Mouse (Mus musculus) neural tube, embryonic 13.5 days (tissue): Measurements from ENCODE around the gene Mxd3. TPM values are rescaled to one million over a fixed set of nuclear protein-coding genes. Genes with fewer than 3 reads are reported as not detected.

Experiments used
- ATAC-seq: fragments of 200-750 bp; cut with Nextera tagmentation; 2 replicates; pipeline ENCODE4 v1.8.0; 2017; ENCODE audit warnings: low read depth, mild to moderate bottlenecking, moderate TSS enrichment, moderate library complexity
- H3K27ac ChIP-seq: fragments of 300-500 bp; sonication (generic); replicated peaks from 2 replicates; pipeline ENCODE4 v1.5.1; 2015; ENCODE audit warnings: moderate library complexity, mild to moderate bottlenecking, inconsistent platforms
- H3K27me3 ChIP-seq: fragments of 300-500 bp; sonication (generic); 2 replicates; pipeline ENCODE4 v1.6.1; 2015; ENCODE audit warnings: mild to moderate bottlenecking, inconsistent platforms
- H3K36me3 ChIP-seq: fragments of 300-500 bp; sonication (generic); 2 replicates; pipeline ENCODE4 v1.6.1; 2015; ENCODE audit warnings: mild to moderate bottlenecking, inconsistent platforms
- H3K4me1 ChIP-seq: fragments of 300-500 bp; sonication (generic); replicated peaks from 2 replicates; pipeline ENCODE4 v1.6.1; 2015; ENCODE audit warnings: inconsistent platforms
- H3K4me2 ChIP-seq: fragments of 300-500 bp; sonication (generic); 2 replicates; pipeline ENCODE4 v1.6.1; 2015; ENCODE audit warnings: inconsistent platforms, mild to moderate bottlenecking, moderate library complexity
- H3K4me3 ChIP-seq: fragments of 300-500 bp; sonication (generic); 2 replicates; pipeline ENCODE4 v1.5.1; 2015; ENCODE audit warnings: mild to moderate bottlenecking, inconsistent platforms
- H3K9ac ChIP-seq: fragments of 300-500 bp; sonication (generic); 2 replicates; pipeline ENCODE4 v1.6.1; 2015; ENCODE audit warnings: moderate library complexity, mild to moderate bottlenecking, inconsistent platforms
- H3K9me3 ChIP-seq: fragments of 300-500 bp; sonication (generic); 2 replicates; pipeline ENCODE4 v1.6.1; 2016; ENCODE audit warnings: inconsistent platforms
- WGBS: fragments of 180-500 bp; shearing (Covaris S2); methylation state at CpG from one replicate; pipeline ENCODE4 v1.1.7; 2015; 5-methylcytosine and 5-hydroxymethylcytosine counted together
- polyA plus RNA-seq: library from polyadenylated mRNA; unstranded; fragments of >200 nt; fragmentation: Nextera tagmentation; extraction: Ambion mirVana; gene quantifications from 2 replicates; pipeline ENCODE4 v1.2.1, GENCODE M21; 2015

Mxd3 gene
- polyA plus RNA-seq, 1 experiment from 2014 or later: 9.7 TPM

DNA sequence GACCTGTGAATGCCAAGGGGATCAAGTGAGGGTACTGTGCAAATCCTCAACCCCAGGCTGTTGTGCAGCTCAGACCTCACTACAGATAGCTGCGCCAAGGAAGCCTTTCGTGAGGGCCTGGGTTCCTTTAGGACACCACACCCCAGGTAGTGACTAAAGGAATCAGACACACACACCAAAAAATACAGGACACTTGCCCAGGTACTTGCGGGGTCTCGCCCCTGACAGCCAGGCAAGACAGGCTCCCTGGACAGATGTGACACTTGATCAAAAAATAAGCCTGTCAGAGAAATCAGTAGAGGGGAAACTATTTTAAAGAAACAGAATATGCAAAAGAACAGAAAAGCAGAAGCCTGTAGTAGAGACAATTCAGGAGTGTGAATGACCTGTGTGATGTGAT is 982 bp downstream of the Mxd3 start:
- Histone ChIP-seq H3K4me2 (peak overlapping the region; percentile 92), H3K4me3 (peak overlapping the region; percentile 65), H3K36me3 (peaks cover 25% of the 10 kb centered on the region), H3K4me1 (peaks cover 44% of the 10 kb centered on the region), H3K27me3 (no peaks in the 10 kb centered on the region), H3K27ac (no peak overlapping the region), H3K9me3 (no peaks in the 10 kb centered on the region), H3K9ac (peak overlapping the region; percentile 68)
- 82% methylated on average over 4 of the region's 4 CpGs for WGBS
- ATAC-seq: no peak

DNA sequence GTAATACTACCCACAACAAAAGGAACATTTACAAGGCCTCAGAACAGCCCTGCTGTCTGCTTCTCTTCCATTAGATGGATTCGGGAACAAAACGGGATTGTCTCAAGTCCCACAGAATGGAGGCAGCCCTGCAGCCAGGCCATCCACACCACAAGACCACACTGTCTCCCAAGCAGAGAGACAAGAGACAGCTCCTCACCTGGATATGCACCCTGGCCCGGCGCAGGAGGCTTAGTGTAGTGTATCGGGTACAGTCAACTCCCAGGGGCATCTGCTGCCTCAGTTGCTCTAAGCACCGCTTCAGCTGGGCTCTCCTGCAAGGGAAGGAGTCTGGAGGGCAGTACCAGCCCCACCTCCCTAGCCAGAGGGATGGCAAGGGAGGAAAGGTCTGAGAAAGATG is 1.5 kb downstream of the Mxd3 start:
- Histone ChIP-seq H3K4me2 (peak overlapping the region; percentile 92), H3K4me1 (peaks cover 48% of the 10 kb centered on the region), H3K9me3 (no peaks in the 10 kb centered on the region), H3K9ac (no peak overlapping the region; the same call in 1 of the 2 replicates), H3K27me3 (no peaks in the 10 kb centered on the region), H3K36me3 (peaks cover 29% of the 10 kb centered on the region), H3K27ac (no peak overlapping the region), H3K4me3 (peak overlapping the region; percentile 65; the same call in 1 of the 2 replicates)
- 84% methylated on average over 6 of the region's 6 CpGs for WGBS
- ATAC-seq: no peak

GRCm38 (mm10) chr13:55327633-55328032 is 2.0 kb downstream of the Mxd3 start:
- H3K4me3 ChIP-seq: no peak overlapping the region
- peak overlapping the region; percentile 50; the same call in 1 of the 2 replicates for H3K9ac ChIP-seq
- H3K4me1 ChIP-seq: peaks cover 54% of the 10 kb centered on the region
- peak; percentile 11; the same call in 1 of the 2 replicates for ATAC-seq
- H3K27ac ChIP-seq: peak overlapping the region; percentile 52
- no peaks in the 10 kb centered on the region for H3K9me3 ChIP-seq
- 40% methylated on average over 8 of the region's 8 CpGs for WGBS
- H3K27me3 ChIP-seq: no peaks in the 10 kb centered on the region
- H3K36me3 ChIP-seq: peaks cover 29% of the 10 kb centered on the region
- peak overlapping the region; percentile 92 for H3K4me2 ChIP-seq

DNA sequence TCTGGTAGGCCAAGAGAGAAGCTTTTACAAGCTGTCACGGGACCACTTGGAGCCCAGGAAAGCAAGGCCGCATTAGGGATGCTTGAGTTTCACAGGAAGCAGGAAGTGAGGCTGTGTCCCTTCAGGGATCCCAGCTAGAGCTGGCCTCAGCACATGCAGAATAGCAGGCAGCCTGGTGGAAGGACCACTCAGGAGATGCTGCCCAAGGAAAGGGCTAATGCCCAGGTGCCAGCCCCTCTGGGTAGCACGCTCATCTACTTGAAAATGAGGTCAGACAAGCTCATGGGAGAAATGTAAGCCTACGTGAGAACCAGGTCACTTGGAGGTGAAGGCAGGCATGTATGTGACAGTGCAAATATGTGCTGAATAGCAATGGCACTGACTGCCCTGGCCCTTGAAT is 2.5 kb downstream of the Mxd3 start:
- Histone ChIP-seq H3K27ac (peak overlapping the region; percentile 52), H3K36me3 (peaks cover 29% of the 10 kb centered on the region), H3K9me3 (no peaks in the 10 kb centered on the region), H3K4me1 (peaks cover 56% of the 10 kb centered on the region), H3K4me3 (no peak overlapping the region), H3K9ac (peak overlapping the region; percentile 50), H3K27me3 (no peaks in the 10 kb centered on the region), H3K4me2 (peak overlapping the region; percentile 15)
- 54% methylated on average over 4 of the region's 4 CpGs for WGBS
- ATAC-seq: 0 out of 2 replicates have a peak, but pooled peaks have one; percentile 0

DNA sequence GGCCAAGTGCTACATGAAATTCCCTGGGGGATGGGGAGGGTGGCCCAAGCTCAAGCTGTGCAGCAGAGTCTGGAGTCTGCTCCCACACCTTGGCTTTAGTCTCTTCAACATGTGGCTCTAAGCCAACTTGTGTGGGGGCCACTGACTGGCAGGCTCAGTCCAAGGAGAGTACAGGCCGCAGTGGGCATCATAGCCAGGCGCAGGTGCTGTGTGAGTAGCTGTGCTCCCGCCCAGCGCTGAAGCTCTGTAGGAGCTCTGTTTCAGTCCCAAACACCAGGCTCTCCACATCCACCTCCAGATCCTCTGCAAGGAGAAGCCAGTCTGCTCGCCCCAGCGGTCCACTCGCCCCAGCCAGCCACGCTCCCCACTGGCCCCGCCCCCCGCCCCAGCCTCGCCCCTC is 4.0 kb downstream of the Mxd3 start:
- WGBS: 91% methylated on average over 11 of the region's 11 CpGs
- Histone ChIP-seq H3K9ac (no peak overlapping the region), H3K9me3 (no peaks in the 10 kb centered on the region), H3K4me3 (no peak overlapping the region), H3K4me2 (no peak overlapping the region), H3K27me3 (no peaks in the 10 kb centered on the region), H3K4me1 (peaks cover 58% of the 10 kb centered on the region), H3K27ac (no peak overlapping the region), H3K36me3 (peaks cover 29% of the 10 kb centered on the region)
- no peak for ATAC-seq

GRCm38 (mm10) chr13:55322130-55322825 is 7.3 kb downstream of the Mxd3 start:
- ATAC-seq: no peak
- H3K9me3 ChIP-seq: no peaks in the 10 kb centered on the region
- peak overlapping the region; percentile 91 for H3K4me2 ChIP-seq
- no peaks in the 10 kb centered on the region for H3K27me3 ChIP-seq
- H3K4me3 ChIP-seq: peak overlapping the region; percentile 98
- peak overlapping the region; percentile 96 for H3K9ac ChIP-seq
- WGBS: 2% methylated on average over 31 of the region's 31 CpGs
- H3K27ac ChIP-seq: peak overlapping the region; percentile 70
- peaks cover 60% of the 10 kb centered on the region for H3K36me3 ChIP-seq
- peaks cover 40% of the 10 kb centered on the region for H3K4me1 ChIP-seq

DNA sequence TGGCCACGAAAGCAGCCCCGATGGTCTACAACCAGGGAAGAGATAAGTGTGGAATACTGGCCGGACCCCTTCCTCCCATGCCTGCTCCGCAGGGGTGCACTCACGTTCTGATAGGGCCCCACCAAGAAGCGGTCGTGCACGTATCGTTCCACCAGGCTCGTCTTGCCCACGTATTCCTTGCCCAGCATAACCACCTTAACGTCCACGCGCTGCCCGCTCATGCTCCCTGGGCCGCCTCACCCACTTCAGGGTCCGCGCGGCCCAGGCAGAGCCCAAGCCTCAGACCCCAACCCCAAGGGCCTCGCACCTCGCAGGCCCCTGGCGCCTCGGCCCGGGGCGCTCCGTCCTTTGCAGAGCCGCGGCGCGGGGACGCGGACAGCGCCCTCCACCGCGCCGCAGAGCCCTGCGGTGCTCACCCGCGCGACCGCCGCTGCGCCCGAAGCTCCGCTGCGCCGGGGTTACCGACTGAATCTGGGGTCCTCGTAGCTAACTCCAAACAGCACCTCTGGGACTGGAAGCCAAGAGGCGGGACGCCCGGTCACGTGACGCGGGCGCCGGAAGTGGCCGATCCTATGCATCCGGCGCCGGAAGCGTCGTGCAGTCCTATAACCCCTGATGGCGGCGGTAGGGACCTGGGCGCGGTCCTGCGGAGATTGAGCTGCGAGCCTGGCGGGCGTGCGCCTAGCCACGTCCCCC is 8.0 kb downstream of the Mxd3 start, which contains the start of gene Rab24:
Rab24 (minus strand) TSS at position 513 of the 696 bp plus-strand sequence.
- under 1% methylated on average over 73 of the region's 73 CpGs for WGBS
- H3K36me3 ChIP-seq: peaks cover 66% of the 10 kb centered on the region

DNA sequence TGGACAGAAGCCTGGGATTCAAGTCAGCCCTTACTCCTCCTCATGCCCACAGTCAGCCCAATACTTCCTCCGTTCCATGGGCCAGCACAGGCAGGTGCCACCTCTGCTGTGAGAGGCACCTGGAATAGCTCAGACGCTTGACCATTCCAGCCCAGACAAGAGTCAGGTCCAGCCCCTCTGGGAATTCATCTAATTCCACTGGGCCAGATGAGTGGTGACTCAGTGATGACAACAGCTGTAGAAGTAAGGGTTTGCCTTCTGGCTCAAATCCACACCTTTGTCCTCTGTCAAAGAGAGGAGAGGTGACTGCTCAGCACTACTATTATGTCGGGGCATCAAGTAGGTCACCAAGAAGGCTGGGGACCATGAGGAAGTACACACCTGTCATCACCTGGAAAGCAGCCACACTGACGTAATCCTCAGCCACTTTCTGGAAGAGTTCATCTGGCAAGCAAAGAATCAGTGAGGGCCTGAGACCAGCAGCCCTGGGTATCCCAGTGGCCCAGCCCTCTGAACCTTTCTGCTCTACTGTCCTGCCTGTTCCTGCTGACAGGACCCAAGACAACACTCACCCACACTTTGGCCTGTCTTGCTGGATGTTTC is 9.6 kb downstream of the Mxd3 start, which contains the start of gene Prelid1:
Prelid1 (plus strand) TSS at position 570 of the 603 bp plus-strand sequence.
- H3K27me3 ChIP-seq: no peaks in the 10 kb centered on the region
- H3K27ac ChIP-seq: no peak within 1 kb of the TSS
- ATAC-seq: no peak
- H3K9ac ChIP-seq: peak within 1 kb of the TSS; percentile 96
- peaks cover 67% of the 10 kb centered on the region for H3K36me3 ChIP-seq
- peak within 1 kb of the TSS; percentile 91 for H3K4me2 ChIP-seq
- peak within 1 kb of the TSS; percentile 98 for H3K4me3 ChIP-seq
- WGBS: 92% methylated on average over 4 of the region's 4 CpGs
- no peaks in the 10 kb centered on the region for H3K9me3 ChIP-seq
- H3K4me1 ChIP-seq: peaks cover 37% of the 10 kb centered on the region

More for the DNA sequence above, 8.0 kb downstream of the Mxd3 start, which contains the start of gene Rab24:
- Histone ChIP-seq H3K9ac (peak within 1 kb of the TSS; percentile 96), H3K27ac (peak within 1 kb of the TSS; percentile 83), H3K4me1 (peaks cover 37% of the 10 kb centered on the region), H3K9me3 (no peaks in the 10 kb centered on the region), H3K27me3 (no peaks in the 10 kb centered on the region), H3K4me3 (peak within 1 kb of the TSS; percentile 98), H3K4me2 (peak within 1 kb of the TSS; percentile 91)
- peak; percentile 93 for ATAC-seq

DNA sequence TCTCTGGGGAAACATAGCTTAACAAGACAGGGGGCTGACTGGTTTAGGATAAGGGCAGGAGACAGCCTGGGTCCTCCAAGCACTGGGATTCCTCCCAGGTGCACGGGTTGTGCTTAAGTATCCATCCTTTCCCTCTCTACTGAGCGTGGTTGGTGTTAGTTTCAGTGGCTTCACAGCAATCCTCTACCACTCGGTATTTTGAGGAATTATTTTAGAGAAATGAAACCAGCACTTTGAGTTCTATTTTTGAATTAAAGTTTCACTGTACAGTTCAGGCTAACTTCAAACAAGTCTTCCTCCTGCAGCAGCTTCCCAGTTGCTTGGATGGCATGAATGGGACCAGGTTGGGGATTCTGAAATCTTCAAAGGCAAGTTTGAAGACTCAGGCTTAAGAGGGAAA is 11.3 kb downstream of the Mxd3 start:
- no peaks in the 10 kb centered on the region for H3K27me3 ChIP-seq
- H3K4me3 ChIP-seq: no peak overlapping the region
- H3K27ac ChIP-seq: no peak overlapping the region
- H3K9me3 ChIP-seq: no peaks in the 10 kb centered on the region
- no peak overlapping the region for H3K4me2 ChIP-seq
- ATAC-seq: no peak
- peaks cover 69% of the 10 kb centered on the region for H3K36me3 ChIP-seq
- peaks cover 26% of the 10 kb centered on the region for H3K4me1 ChIP-seq
- no peak overlapping the region for H3K9ac ChIP-seq
- WGBS: 84% methylated on average over 3 of the region's 3 CpGs

DNA sequence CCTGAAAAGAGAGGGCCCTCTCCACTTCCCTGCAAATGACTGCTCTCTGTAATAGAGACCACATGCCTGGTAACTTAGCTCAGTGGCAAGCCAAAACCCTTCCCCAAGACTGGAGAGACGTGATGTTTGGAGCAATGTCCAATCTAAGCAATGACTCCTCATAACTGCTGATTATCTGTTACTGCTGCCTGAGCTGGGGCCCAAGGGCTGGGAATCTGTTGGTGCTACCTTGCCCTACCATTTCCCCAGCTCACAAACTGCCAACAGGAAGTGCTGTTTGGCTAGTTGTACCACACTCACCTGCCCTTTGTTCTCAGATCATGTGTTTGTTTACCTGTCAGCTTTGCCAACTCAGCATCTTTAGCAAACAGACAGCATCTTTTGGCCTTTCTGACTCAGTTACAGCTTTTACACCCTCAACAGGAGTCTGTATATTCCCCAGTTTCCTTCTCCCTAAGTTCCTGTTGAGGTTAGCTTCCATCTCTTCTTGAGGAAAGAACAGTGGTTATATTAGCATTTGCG is 14.7 kb downstream of the Mxd3 start:
- H3K9ac ChIP-seq: no peak overlapping the region; the same call in 1 of the 2 replicates
- H3K9me3 ChIP-seq: no peaks in the 10 kb centered on the region
- H3K36me3 ChIP-seq: peaks cover 97% of the 10 kb centered on the region
- H3K27ac ChIP-seq: no peak overlapping the region
- no peak overlapping the region for H3K4me2 ChIP-seq
- no peaks in the 10 kb centered on the region for H3K27me3 ChIP-seq
- no peak for ATAC-seq
- peaks cover 3% of the 10 kb centered on the region; the same call in 1 of the 2 replicates for H3K4me1 ChIP-seq
- WGBS: 79% methylated on average over 2 of the region's 2 CpGs
- no peak overlapping the region for H3K4me3 ChIP-seq

DNA sequence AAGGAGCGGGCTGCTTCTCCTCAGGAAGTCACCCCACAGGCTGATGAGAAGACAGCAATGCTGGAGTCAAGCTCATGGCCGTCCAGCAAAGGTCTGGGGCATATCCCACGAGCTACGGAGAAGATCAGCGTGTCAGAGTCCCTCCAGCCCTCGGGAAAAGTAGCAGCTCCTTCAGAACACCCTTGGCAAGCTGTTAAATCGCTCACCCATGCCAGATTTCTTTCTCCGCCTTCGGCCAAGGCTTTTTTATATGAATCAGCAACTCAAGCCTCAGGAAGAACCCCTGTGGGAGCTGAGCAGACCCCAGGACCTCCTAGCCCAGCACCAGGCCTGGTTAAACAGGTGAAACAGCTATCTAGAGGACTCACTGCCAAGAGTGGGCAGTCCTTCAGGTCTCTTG is 16.6 kb downstream of the Mxd3 start:
- no peaks in the 10 kb centered on the region for H3K9me3 ChIP-seq
- no peaks in the 10 kb centered on the region for H3K4me1 ChIP-seq
- H3K4me3 ChIP-seq: no peak overlapping the region
- H3K27ac ChIP-seq: no peak overlapping the region
- peaks cover 87% of the 10 kb centered on the region for H3K36me3 ChIP-seq
- 86% methylated on average over 9 of the region's 9 CpGs for WGBS
- no peak overlapping the region for H3K4me2 ChIP-seq
- no peak for ATAC-seq
- no peak overlapping the region for H3K9ac ChIP-seq
- H3K27me3 ChIP-seq: no peaks in the 10 kb centered on the region
